Mouse (Mus musculus) urinary bladder, postnatal 0 days (tissue): ENCODE measurements around the gene Psmg4. TPM values are rescaled to one million over a fixed set of nuclear protein-coding genes. Genes with fewer than 3 reads are reported as not detected.

ENCODE experiments used
- polyA plus RNA-seq: library from polyadenylated mRNA; unstranded; fragments of >200 nt; fragmentation: Nextera tagmentation; extraction: Ambion mirVana; gene quantifications from 2 replicates; pipeline ENCODE4 v1.2.1, GENCODE M21; 2015

The Psmg4 gene
- polyA plus RNA-seq = 46.4 and 47.9 TPM in 2 replicates

DNA sequence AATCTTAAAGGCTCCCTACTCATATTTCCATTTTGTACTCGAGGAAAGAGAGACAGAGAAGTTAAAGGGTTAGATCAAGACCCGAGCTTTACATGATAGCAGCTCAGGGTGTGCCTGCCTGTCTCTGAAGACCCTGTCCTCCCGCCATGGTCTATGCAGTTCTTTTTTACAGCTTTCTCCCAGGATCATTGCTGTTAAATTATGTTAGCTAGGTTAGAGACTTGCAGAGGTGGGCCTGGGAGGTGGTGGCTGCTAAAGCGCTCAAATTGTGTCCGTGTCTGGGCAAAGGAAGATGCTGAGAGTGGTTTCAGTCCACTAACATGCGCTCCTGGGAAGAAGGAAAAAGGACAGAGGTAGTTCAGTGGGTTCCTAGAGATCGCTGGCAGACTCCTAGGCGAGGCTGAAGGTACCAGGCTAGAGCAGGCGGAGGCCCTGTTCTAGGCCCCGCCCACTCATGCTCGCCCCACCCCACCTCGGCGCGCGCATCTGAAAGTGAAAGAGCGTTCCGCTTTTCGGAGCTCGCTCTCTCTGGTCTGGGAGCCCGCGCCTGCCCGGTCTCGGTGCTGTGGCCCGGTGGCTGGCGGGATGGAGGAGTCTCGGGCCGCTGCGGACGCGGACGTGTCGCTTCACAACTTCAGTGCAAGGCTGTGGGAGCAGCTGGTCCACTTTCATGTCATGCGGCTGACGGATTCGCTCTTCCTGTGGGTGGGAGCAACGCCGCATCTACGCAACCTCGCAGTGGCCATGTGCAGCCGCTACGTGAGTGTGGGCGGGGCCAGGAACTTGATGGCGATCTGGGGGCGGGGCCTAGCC, at the start of gene Psmg4:
Psmg4 (plus strand) TSS at position 474 of the 813 bp plus-strand sequence.

GRCm38 (mm10) chr13:34130226-34130731, 32.5 kb upstream of the Psmg4 start, which contains the start of gene Tubb2b:
Tubb2b (minus strand) TSS chr13:34130466.

Other genes starting within 250 kb of the Psmg4 start
- gene Nqo2, start 198.3 kb upstream of the Psmg4 start, polyA plus RNA-seq = 14.8 and 18.7 TPM in 2 replicates
- gene Ripk1, start 160.6 kb upstream of the Psmg4 start, polyA plus RNA-seq = 14.4 and 15.3 TPM in 2 replicates
- 114 and 117 TPM in 2 replicates for gene Serpinb6a, start 160.2 kb upstream of the Psmg4 start, polyA plus RNA-seq
- 33.6 and 33.7 TPM in 2 replicates for gene Bphl, start 125.4 kb upstream of the Psmg4 start, polyA plus RNA-seq
- 116 and 139 TPM in 2 replicates for gene Tubb2a, start 85.0 kb upstream of the Psmg4 start, polyA plus RNA-seq
- 4.8 and 7.6 TPM in 2 replicates for gene Tubb2b, start 32.5 kb upstream of the Psmg4 start, polyA plus RNA-seq
- 4.7 and 5.5 TPM in 2 replicates for gene Slc22a23, start 182.2 kb downstream of the Psmg4 start, polyA plus RNA-seq